Mouse (Mus musculus) liver, postnatal 0 days (tissue): ENCODE measurements around the gene Pink1.

Experiments used
- CTCF ChIP-seq: sonication (generic); IDR thresholded peaks from 2 replicates; pipeline ENCODE4 v1.5.1; 2016; ENCODE audit warnings: antibody characterized with exemption, low read depth
- EP300 ChIP-seq: IDR thresholded peaks from 2 replicates; pipeline ENCODE4 v1.6.1; 2016; ENCODE audit warnings: antibody characterized with exemption, low read depth, mild to moderate bottlenecking

DNA sequence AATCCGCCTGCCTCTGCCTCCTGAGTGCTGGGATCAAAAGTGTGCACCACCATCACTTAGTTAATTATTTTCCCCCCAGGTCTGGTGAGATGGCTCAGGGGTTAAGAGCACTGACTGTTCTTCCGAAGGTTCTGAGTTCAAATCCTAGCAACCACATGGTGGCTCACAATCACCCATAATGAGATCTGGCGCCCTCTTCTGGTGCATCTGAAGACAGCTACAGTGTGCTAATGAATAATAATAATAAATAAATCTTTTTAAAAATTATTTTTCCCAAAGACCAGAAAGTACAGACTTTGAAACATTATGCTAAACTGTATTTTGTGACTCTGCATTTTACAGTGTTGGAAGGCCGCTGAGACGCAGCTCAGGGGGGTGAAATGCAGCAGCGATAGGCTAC, 9.5 kb upstream of the Pink1 start:
- TF ChIP-seq CTCF (peak; percentile 52), EP300 (no peak)
